Mouse (Mus musculus): Measurements from ENCODE around the gene Rab3c. TPM values are rescaled to one million over a fixed set of nuclear protein-coding genes. Genes with fewer than 3 reads are reported as not detected.

The Rab3c gene
- polyA plus RNA-seq, 1 experiment from 2014 or later = 198 TPM

- no peaks in the 10 kb centered on the region; the same call in 1 of the 2 replicates for H3K36me3 ChIP-seq
- H3K4me1 ChIP-seq (replicated peaks) = no peaks in the 10 kb centered on the region
- H3K4me2 ChIP-seq = no peak overlapping the region
- 78% methylated on average over 2 of the region's 2 CpGs for WGBS
- no peak overlapping the region for H3K27ac ChIP-seq (replicated peaks)
- H3K4me3 ChIP-seq = no peak overlapping the region
- H3K9me3 ChIP-seq = no peaks in the 10 kb centered on the region
- no peak overlapping the region for H3K9ac ChIP-seq
- ATAC-seq (ENCODE audit: low FRiP score, low read depth) = no peak
- no peaks in the 10 kb centered on the region for H3K27me3 ChIP-seq
Observed at GRCm38 (mm10) chr13:110248481-110248880, 32.3 kb downstream of the Rab3c start.

- peak; percentile 62; the same call in 1 of the 2 replicates for ATAC-seq (ENCODE audit: low FRiP score, low read depth)
- Histone ChIP-seq H3K4me1 (replicated peaks) (peaks cover 28% of the 10 kb centered on the region), H3K27me3 (no peaks in the 10 kb centered on the region), H3K9me3 (no peaks in the 10 kb centered on the region), H3K4me3 (no peak overlapping the region), H3K36me3 (no peaks in the 10 kb centered on the region; the same call in 1 of the 2 replicates), H3K4me2 (no peak overlapping the region), H3K9ac (no peak overlapping the region), H3K27ac (replicated peaks) (peak overlapping the region; percentile 49; the same call in 1 of the 2 replicates)
- 29% methylated on average over 3 of the region's 3 CpGs for WGBS
Observed at GRCm38 (mm10) chr13:110238970-110239369, 41.8 kb downstream of the Rab3c start.

GRCm38 (mm10) chr13:110237209-110237935, 43.4 kb downstream of the Rab3c start:
- ATAC-seq (ENCODE audit: low FRiP score, low read depth) = 0 out of 2 replicates have a peak, but pooled peaks have one; percentile 29
- WGBS = 13% methylated on average over 10 of the region's 10 CpGs
- H3K4me1 ChIP-seq (replicated peaks) = peaks cover 28% of the 10 kb centered on the region
- no peak overlapping the region for H3K9ac ChIP-seq
- H3K4me2 ChIP-seq = no peak overlapping the region; the same call in 1 of the 2 replicates
- H3K27ac ChIP-seq (replicated peaks) = peak overlapping the region; percentile 69
- no peak overlapping the region for H3K4me3 ChIP-seq
- no peaks in the 10 kb centered on the region for H3K9me3 ChIP-seq
- no peaks in the 10 kb centered on the region for H3K36me3 ChIP-seq
- H3K27me3 ChIP-seq = no peaks in the 10 kb centered on the region

GRCm38 (mm10) chr13:110233364-110233763, 47.4 kb downstream of the Rab3c start:
- Histone ChIP-seq H3K27me3 (no peaks in the 10 kb centered on the region), H3K27ac (replicated peaks) (no peak overlapping the region), H3K9me3 (no peaks in the 10 kb centered on the region), H3K4me2 (no peak overlapping the region), H3K36me3 (no peaks in the 10 kb centered on the region), H3K9ac (no peak overlapping the region), H3K4me3 (no peak overlapping the region), H3K4me1 (replicated peaks) (peaks cover 33% of the 10 kb centered on the region)
- ATAC-seq (ENCODE audit: low FRiP score, low read depth) = no peak
- 67% methylated on average over 5 of the region's 5 CpGs for WGBS

GRCm38 (mm10) chr13:110231086-110231688, 49.6 kb downstream of the Rab3c start:
- Histone ChIP-seq H3K4me3 (no peak overlapping the region), H3K9ac (no peak overlapping the region), H3K4me1 (replicated peaks) (peaks cover 17% of the 10 kb centered on the region), H3K36me3 (no peaks in the 10 kb centered on the region), H3K9me3 (no peaks in the 10 kb centered on the region), H3K27me3 (no peaks in the 10 kb centered on the region), H3K27ac (replicated peaks) (peak overlapping the region; percentile 62; the same call in 1 of the 2 replicates), H3K4me2 (no peak overlapping the region)
- WGBS = 49% methylated on average over 5 of the region's 5 CpGs
- ATAC-seq (ENCODE audit: low FRiP score, low read depth) = no peak

GRCm38 (mm10) chr13:110230046-110230445, 50.8 kb downstream of the Rab3c start:
- no peak overlapping the region for H3K4me2 ChIP-seq
- H3K27me3 ChIP-seq = no peaks in the 10 kb centered on the region
- H3K4me3 ChIP-seq = no peak overlapping the region
- no peaks in the 10 kb centered on the region for H3K36me3 ChIP-seq
- H3K27ac ChIP-seq (replicated peaks) = no peak overlapping the region
- ATAC-seq (ENCODE audit: low FRiP score, low read depth) = no peak
- 86% methylated on average over 4 of the region's 4 CpGs for WGBS
- H3K4me1 ChIP-seq (replicated peaks) = peaks cover 22% of the 10 kb centered on the region
- H3K9me3 ChIP-seq = no peaks in the 10 kb centered on the region
- H3K9ac ChIP-seq = no peak overlapping the region

- peaks cover 10% of the 10 kb centered on the region; the same call in 1 of the 2 replicates for H3K4me1 ChIP-seq (replicated peaks)
- H3K9ac ChIP-seq = no peak overlapping the region
- no peaks in the 10 kb centered on the region for H3K9me3 ChIP-seq
- ATAC-seq (ENCODE audit: low FRiP score, low read depth) = peak; percentile 27; the same call in 1 of the 2 replicates
- no peaks in the 10 kb centered on the region for H3K36me3 ChIP-seq
- H3K4me3 ChIP-seq = no peak overlapping the region
- no peak overlapping the region for H3K4me2 ChIP-seq
- 0 out of 2 replicates have a peak overlapping the region, but pooled peaks have one; percentile 34 for H3K27ac ChIP-seq (replicated peaks)
- no peaks in the 10 kb centered on the region for H3K27me3 ChIP-seq
- 30% methylated on average over 7 of the region's 7 CpGs for WGBS
Observed at GRCm38 (mm10) chr13:110219195-110219594, 61.6 kb downstream of the Rab3c start.

GRCm38 (mm10) chr13:110218497-110218896, 62.3 kb downstream of the Rab3c start:
- Histone ChIP-seq H3K27ac (replicated peaks) (no peak overlapping the region), H3K9me3 (no peaks in the 10 kb centered on the region), H3K4me3 (no peak overlapping the region), H3K9ac (no peak overlapping the region), H3K36me3 (no peaks in the 10 kb centered on the region), H3K4me1 (replicated peaks) (peaks cover 10% of the 10 kb centered on the region; the same call in 1 of the 2 replicates), H3K4me2 (no peak overlapping the region), H3K27me3 (no peaks in the 10 kb centered on the region)
- WGBS = 47% methylated on average over 4 of the region's 4 CpGs
- no peak for ATAC-seq (ENCODE audit: low FRiP score, low read depth)

GRCm38 (mm10) chr13:110211526-110212075, 69.2 kb downstream of the Rab3c start:
- no peaks in the 10 kb centered on the region for H3K4me1 ChIP-seq (replicated peaks)
- no peak overlapping the region for H3K9ac ChIP-seq
- no peak overlapping the region for H3K4me3 ChIP-seq
- no peak overlapping the region for H3K27ac ChIP-seq (replicated peaks)
- ATAC-seq (ENCODE audit: low FRiP score, low read depth) = no peak
- H3K36me3 ChIP-seq = no peaks in the 10 kb centered on the region
- WGBS = 91% methylated on average over 8 of the region's 8 CpGs
- no peaks in the 10 kb centered on the region for H3K9me3 ChIP-seq
- H3K4me2 ChIP-seq = no peak overlapping the region
- no peaks in the 10 kb centered on the region for H3K27me3 ChIP-seq

- Histone ChIP-seq H3K9ac (no peak overlapping the region), H3K4me2 (no peak overlapping the region), H3K4me1 (replicated peaks) (no peaks in the 10 kb centered on the region), H3K9me3 (no peaks in the 10 kb centered on the region), H3K27me3 (no peaks in the 10 kb centered on the region), H3K27ac (replicated peaks) (no peak overlapping the region), H3K36me3 (no peaks in the 10 kb centered on the region), H3K4me3 (no peak overlapping the region)
- 87% methylated on average over 5 of the region's 5 CpGs for WGBS
- no peak for ATAC-seq (ENCODE audit: low FRiP score, low read depth)
Observed at GRCm38 (mm10) chr13:110198906-110199305, 81.9 kb downstream of the Rab3c start.

GRCm38 (mm10) chr13:110190039-110190438, 90.8 kb downstream of the Rab3c start:
- peaks cover 15% of the 10 kb centered on the region; the same call in 1 of the 2 replicates for H3K4me1 ChIP-seq (replicated peaks)
- ATAC-seq (ENCODE audit: low FRiP score, low read depth) = no peak
- WGBS = 68% methylated on average over 1 of the region's 1 CpGs
- H3K4me2 ChIP-seq = no peak overlapping the region
- no peak overlapping the region for H3K9ac ChIP-seq
- H3K4me3 ChIP-seq = no peak overlapping the region
- no peaks in the 10 kb centered on the region for H3K9me3 ChIP-seq
- no peak overlapping the region for H3K27ac ChIP-seq (replicated peaks)
- H3K36me3 ChIP-seq = no peaks in the 10 kb centered on the region
- no peaks in the 10 kb centered on the region for H3K27me3 ChIP-seq

Data from hindbrain, embryonic 15.5 days (tissue).